Mouse (Mus musculus) macrophage (primary cell): ENCODE data around the gene Ankrd6. TPM values are rescaled to one million over a fixed set of nuclear protein-coding genes. Genes with fewer than 3 reads are reported as not detected.

Experiments
- H3K27ac ChIP-seq: fragments of 350-480 bp; formaldehyde crosslinking; 2 replicates; pipeline ENCODE4 v1.9.0; 2021
- H3K36me3 ChIP-seq: fragments of 350-480 bp; formaldehyde crosslinking; 2 replicates; pipeline ENCODE4 v1.9.0; 2021; ENCODE audit errors: inconsistent target
- H3K4me3 ChIP-seq: fragments of 350-480 bp; formaldehyde crosslinking; 2 replicates; pipeline ENCODE4 v1.9.0; 2021; ENCODE audit errors: inconsistent target
- H3K79me2 ChIP-seq: fragments of 350-480 bp; formaldehyde crosslinking; 2 replicates; pipeline ENCODE4 v1.9.0; 2021; ENCODE audit errors: inconsistent target
- WGBS: methylation state at CpG from one replicate; pipeline ENCODE4 v1.1.7; 2026; ENCODE audit warnings: inconsistent platforms; ENCODE audit not compliant: missing documents; 5-methylcytosine and 5-hydroxymethylcytosine counted together
- polyA plus RNA-seq: library from polyadenylated mRNA; stranded (reverse); fragments of 250-400 nt; gene quantifications from 3 replicates; pipeline ENCODE4 v1.2.4, GENCODE M21; 2018; ENCODE audit warnings: inconsistent platforms

Gene Ankrd6
- polyA plus RNA-seq, 1 experiment from 2014 or later = 0.06 TPM

GRCm38 (mm10) chr4:32864131-32864866, 86.3 kb downstream of the Ankrd6 start:
- Histone ChIP-seq H3K4me3 (no peak overlapping the region), H3K36me3 (no peaks in the 10 kb centered on the region), H3K79me2 (no peaks in the 10 kb centered on the region), H3K27ac (no peak overlapping the region)
- 79% methylated on average over 31 of the region's 31 CpGs for WGBS

- no peaks in the 10 kb centered on the region for H3K79me2 ChIP-seq
- 52% methylated on average over 12 of the region's 12 CpGs for WGBS
- H3K4me3 ChIP-seq = no peak overlapping the region
- H3K27ac ChIP-seq = no peak overlapping the region
- H3K36me3 ChIP-seq = no peaks in the 10 kb centered on the region
Measured at GRCm38 (mm10) chr4:32863447-32864130, 87.1 kb downstream of the Ankrd6 start.

GRCm38 (mm10) chr4:32862751-32863446, 87.7 kb downstream of the Ankrd6 start:
- Histone ChIP-seq H3K27ac (no peak overlapping the region), H3K4me3 (no peak overlapping the region), H3K79me2 (no peaks in the 10 kb centered on the region), H3K36me3 (no peaks in the 10 kb centered on the region)
- WGBS = 62% methylated on average over 15 of the region's 15 CpGs

GRCm38 (mm10) chr4:32862011-32862750, 88.5 kb downstream of the Ankrd6 start:
- Histone ChIP-seq H3K36me3 (no peaks in the 10 kb centered on the region), H3K4me3 (no peak overlapping the region), H3K79me2 (no peaks in the 10 kb centered on the region), H3K27ac (no peak overlapping the region)
- WGBS = 42% methylated on average over 7 of the region's 15 CpGs

GRCm38 (mm10) chr4:32860184-32860965, 90.3 kb downstream of the Ankrd6 start:
- Histone ChIP-seq H3K27ac (no peak overlapping the region), H3K79me2 (no peaks in the 10 kb centered on the region), H3K36me3 (no peaks in the 10 kb centered on the region), H3K4me3 (no peak overlapping the region)
- whole genome bisulfite sequencing = 80% methylated on average over 16 of the region's 18 CpGs

- no peak overlapping the region for H3K27ac ChIP-seq
- H3K36me3 ChIP-seq = no peaks in the 10 kb centered on the region
- no peak overlapping the region for H3K4me3 ChIP-seq
- WGBS = 79% methylated on average over 7 of the region's 9 CpGs
- no peaks in the 10 kb centered on the region for H3K79me2 ChIP-seq
Measured at GRCm38 (mm10) chr4:32855580-32855979, 95.1 kb downstream of the Ankrd6 start.

GRCm38 (mm10) chr4:32854956-32855355, 95.7 kb downstream of the Ankrd6 start:
- Histone ChIP-seq H3K4me3 (no peak overlapping the region), H3K79me2 (no peaks in the 10 kb centered on the region), H3K27ac (no peak overlapping the region), H3K36me3 (no peaks in the 10 kb centered on the region)
- WGBS = 100% methylated on average over 4 of the region's 4 CpGs

GRCm38 (mm10) chr4:32853609-32854188, 96.9 kb downstream of the Ankrd6 start:
- 86% methylated on average over 5 of the region's 5 CpGs for WGBS
- no peak overlapping the region for H3K4me3 ChIP-seq
- H3K79me2 ChIP-seq = no peaks in the 10 kb centered on the region
- no peak overlapping the region for H3K27ac ChIP-seq
- H3K36me3 ChIP-seq = no peaks in the 10 kb centered on the region

- no peak overlapping the region for H3K4me3 ChIP-seq
- H3K79me2 ChIP-seq = no peaks in the 10 kb centered on the region
- WGBS = 96% methylated on average over 6 of the region's 6 CpGs
- no peaks in the 10 kb centered on the region for H3K36me3 ChIP-seq
- no peak overlapping the region for H3K27ac ChIP-seq
Measured at GRCm38 (mm10) chr4:32852819-32853218, 97.8 kb downstream of the Ankrd6 start.

- no peaks in the 10 kb centered on the region for H3K36me3 ChIP-seq
- H3K4me3 ChIP-seq = no peak overlapping the region
- H3K79me2 ChIP-seq = no peaks in the 10 kb centered on the region
- H3K27ac ChIP-seq = no peak overlapping the region
- WGBS = 96% methylated on average over 8 of the region's 8 CpGs
Measured at GRCm38 (mm10) chr4:32852294-32852693, 98.3 kb downstream of the Ankrd6 start.

- H3K79me2 ChIP-seq = no peaks in the 10 kb centered on the region
- H3K36me3 ChIP-seq = no peaks in the 10 kb centered on the region
- H3K4me3 ChIP-seq = no peak overlapping the region
- WGBS = 96% methylated on average over 3 of the region's 3 CpGs
- H3K27ac ChIP-seq = no peak overlapping the region
Measured at GRCm38 (mm10) chr4:32838401-32838800, 112.2 kb downstream of the Ankrd6 start.

GRCm38 (mm10) chr4:32836071-32836470, 114.6 kb downstream of the Ankrd6 start:
- H3K4me3 ChIP-seq = no peak overlapping the region
- 98% methylated on average over 9 of the region's 9 CpGs for WGBS

GRCm38 (mm10) chr4:32834541-32834940, 116.1 kb downstream of the Ankrd6 start:
- Histone ChIP-seq H3K27ac (no peak overlapping the region), H3K36me3 (no peaks in the 10 kb centered on the region), H3K79me2 (no peaks in the 10 kb centered on the region), H3K4me3 (no peak overlapping the region)
- 83% methylated on average over 3 of the region's 3 CpGs for WGBS

More at GRCm38 (mm10) chr4:32836071-32836470, 114.6 kb downstream of the Ankrd6 start:
- Histone ChIP-seq H3K27ac (no peak overlapping the region), H3K79me2 (no peaks in the 10 kb centered on the region), H3K36me3 (no peaks in the 10 kb centered on the region)
